Mouse (Mus musculus): ENCODE measurements around the gene Osbpl3. TPM values are rescaled to one million over a fixed set of nuclear protein-coding genes. Genes with fewer than 3 reads are reported as not detected.
A peak's percentile ranks its signal among the peaks of the same experiment; 100 is the strongest.

Osbpl3 gene
- polyA plus RNA-seq, 1 experiment from 2014 or later = 9.3 TPM

DNA sequence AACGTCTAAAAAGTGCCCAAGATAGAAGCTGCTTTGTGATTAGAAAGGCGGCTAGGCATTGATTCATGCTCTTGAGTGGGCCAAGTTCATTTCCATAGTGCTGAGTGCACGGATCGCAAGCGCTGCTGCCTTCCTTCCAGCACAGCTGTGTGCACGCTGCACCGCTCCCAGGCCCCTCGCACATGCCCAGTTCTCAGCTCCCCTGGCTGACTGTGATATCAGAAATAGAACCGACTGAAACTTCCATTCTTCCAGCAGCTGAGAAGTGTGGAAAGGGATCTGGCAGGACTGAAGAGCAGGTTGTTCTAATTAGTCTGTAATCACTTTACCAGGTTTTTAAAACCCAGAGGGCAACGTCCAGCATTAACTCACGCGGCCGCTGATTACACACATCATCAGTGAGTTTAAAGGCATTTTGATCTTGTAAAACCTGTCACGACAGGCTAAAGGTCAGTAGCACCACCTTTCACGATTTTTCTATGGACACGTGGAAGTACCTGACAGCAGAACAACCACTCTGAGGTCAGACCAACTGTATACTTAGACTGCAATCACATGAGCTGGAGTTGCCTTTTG, 97.8 kb downstream of the Osbpl3 start:
- H3K4me1 ChIP-seq (ENCODE audit: control insufficient read depth, insufficient read depth, low read length) = peaks cover 56% of the 10 kb centered on the region
- peak; percentile 67 for ATAC-seq (replicated peaks; ENCODE audit: insufficient number of reproducible peaks, low FRiP score, low TSS enrichment)
- H3K4me3 ChIP-seq (ENCODE audit: low read depth, low read length) = no peak overlapping the region
- H3K27me3 ChIP-seq (ENCODE audit: control insufficient read depth, insufficient read depth, low read length) = no peaks in the 10 kb centered on the region
- no peaks in the 10 kb centered on the region for H3K36me3 ChIP-seq (ENCODE audit: control insufficient read depth, insufficient read depth, low read length)
- 28% methylated on average over 16 of the region's 16 CpGs for WGBS (ENCODE audit: insufficient replicate concordance)
- H3K4me2 ChIP-seq = 0 out of 2 replicates have a peak overlapping the region, but pooled peaks have one; percentile 19
- peak overlapping the region; percentile 79 for H3K27ac ChIP-seq (ENCODE audit: low read depth, low read length)
- no peak overlapping the region for H3K9ac ChIP-seq (ENCODE audit: low read depth, low read length)
- no peaks in the 10 kb centered on the region for H3K9me3 ChIP-seq (replicated peaks; ENCODE audit: control insufficient read depth, low read length)

DNA sequence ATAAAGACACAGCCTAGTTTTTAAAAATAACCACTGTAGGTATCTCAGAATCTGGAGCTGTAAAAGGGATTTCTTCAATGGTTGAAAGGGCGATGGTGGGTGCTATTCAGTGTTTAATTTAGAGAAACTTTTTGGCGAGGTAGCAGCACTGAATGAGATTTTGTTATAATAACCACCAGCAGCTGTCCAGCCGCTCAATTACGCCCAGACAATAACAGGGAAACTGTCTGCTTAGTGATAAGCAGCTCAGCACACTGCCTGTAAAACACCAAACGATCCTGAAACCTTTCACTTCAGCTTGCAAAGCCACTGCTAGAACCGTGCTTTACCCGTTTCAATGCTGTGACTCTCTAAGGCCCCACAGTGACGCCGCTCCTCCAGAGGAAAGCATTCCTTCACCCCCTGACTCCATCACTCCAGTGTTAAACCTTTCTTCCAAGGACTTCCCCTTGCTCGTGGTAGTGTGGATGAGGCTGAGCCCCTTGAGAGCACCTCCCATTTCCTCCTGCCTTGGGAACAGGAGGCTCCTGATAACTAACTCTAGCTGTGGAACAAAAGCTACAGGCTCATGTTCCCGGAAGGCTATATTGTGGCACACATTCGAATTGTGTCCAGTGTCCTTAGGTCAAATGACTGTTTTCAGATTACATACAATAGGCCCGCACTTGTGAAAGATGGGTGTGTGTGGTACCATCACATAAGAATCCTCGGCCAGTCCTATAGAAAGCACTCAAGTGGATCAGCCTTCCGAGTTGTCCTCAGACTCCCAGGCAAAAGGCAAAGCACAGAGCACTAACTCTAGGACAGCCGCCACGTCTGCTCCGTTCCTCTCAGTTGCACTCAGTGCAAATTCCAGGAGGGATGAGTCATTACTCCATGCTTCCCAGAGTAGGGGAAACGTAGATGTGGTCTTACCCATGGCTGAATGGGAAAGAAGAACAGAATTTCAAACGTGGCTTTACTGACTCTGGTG, 101.0 kb downstream of the Osbpl3 start:
- H3K4me2 ChIP-seq = peak overlapping the region; percentile 49
- no peaks in the 10 kb centered on the region for H3K27me3 ChIP-seq (ENCODE audit: control insufficient read depth, insufficient read depth, low read length)
- peaks cover 48% of the 10 kb centered on the region for H3K4me1 ChIP-seq (ENCODE audit: control insufficient read depth, insufficient read depth, low read length)
- peak; percentile 49 for ATAC-seq (replicated peaks; ENCODE audit: insufficient number of reproducible peaks, low FRiP score, low TSS enrichment)
- no peaks in the 10 kb centered on the region for H3K9me3 ChIP-seq (replicated peaks; ENCODE audit: control insufficient read depth, low read length)
- WGBS (ENCODE audit: insufficient replicate concordance) = 20% methylated on average over 20 of the region's 20 CpGs
- H3K4me3 ChIP-seq (ENCODE audit: low read depth, low read length) = no peak overlapping the region
- H3K27ac ChIP-seq (ENCODE audit: low read depth, low read length) = peak overlapping the region; percentile 89
- H3K36me3 ChIP-seq (ENCODE audit: control insufficient read depth, insufficient read depth, low read length) = no peaks in the 10 kb centered on the region
- H3K9ac ChIP-seq (ENCODE audit: low read depth, low read length) = peak overlapping the region; percentile 43; the same call in 1 of the 2 replicates

DNA sequence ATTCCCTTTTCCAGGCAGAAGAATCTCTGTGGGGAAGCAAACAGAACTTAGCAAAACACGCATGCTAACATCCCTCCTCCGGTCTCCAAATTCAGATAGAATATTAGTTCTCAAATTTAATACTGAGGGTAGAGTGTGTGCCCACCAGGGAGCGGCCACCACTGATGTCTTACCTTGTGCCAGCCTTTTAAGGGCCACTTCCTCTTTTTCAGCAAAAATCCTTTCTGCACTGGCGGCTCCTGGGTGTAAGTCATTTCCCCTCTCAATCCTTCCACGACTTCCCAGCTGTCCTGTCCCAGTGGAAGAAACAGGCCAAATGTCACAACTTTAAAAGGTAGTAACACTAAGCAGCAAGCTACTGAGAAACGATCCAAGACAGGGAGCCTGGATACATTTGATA, 103.2 kb downstream of the Osbpl3 start:
- Histone ChIP-seq H3K27me3 (ENCODE audit: control insufficient read depth, insufficient read depth, low read length) (no peaks in the 10 kb centered on the region), H3K4me1 (ENCODE audit: control insufficient read depth, insufficient read depth, low read length) (peaks cover 33% of the 10 kb centered on the region), H3K9ac (ENCODE audit: low read depth, low read length) (no peak overlapping the region), H3K4me3 (ENCODE audit: low read depth, low read length) (no peak overlapping the region), H3K4me2 (no peak overlapping the region), H3K27ac (ENCODE audit: low read depth, low read length) (no peak overlapping the region), H3K9me3 (replicated peaks; ENCODE audit: control insufficient read depth, low read length) (no peaks in the 10 kb centered on the region), H3K36me3 (ENCODE audit: control insufficient read depth, insufficient read depth, low read length) (no peaks in the 10 kb centered on the region)
- WGBS (ENCODE audit: insufficient replicate concordance) = 52% methylated on average over 6 of the region's 6 CpGs
- ATAC-seq (replicated peaks; ENCODE audit: insufficient number of reproducible peaks, low FRiP score, low TSS enrichment) = no peak

- H3K36me3 ChIP-seq (ENCODE audit: control insufficient read depth, insufficient read depth, low read length) = no peaks in the 10 kb centered on the region
- H3K9me3 ChIP-seq (replicated peaks; ENCODE audit: control insufficient read depth, low read length) = no peaks in the 10 kb centered on the region
- H3K4me2 ChIP-seq = no peak overlapping the region
- no peak overlapping the region for H3K4me3 ChIP-seq (ENCODE audit: low read depth, low read length)
- no peak overlapping the region for H3K9ac ChIP-seq (ENCODE audit: low read depth, low read length)
- no peak overlapping the region for H3K27ac ChIP-seq (ENCODE audit: low read depth, low read length)
- WGBS (ENCODE audit: insufficient replicate concordance) = 88% methylated on average over 3 of the region's 3 CpGs
- H3K4me1 ChIP-seq (ENCODE audit: control insufficient read depth, insufficient read depth, low read length) = peaks cover 17% of the 10 kb centered on the region
- ATAC-seq (replicated peaks; ENCODE audit: insufficient number of reproducible peaks, low FRiP score, low TSS enrichment) = no peak
- H3K27me3 ChIP-seq (ENCODE audit: control insufficient read depth, insufficient read depth, low read length) = no peaks in the 10 kb centered on the region
These were observed 105.1 kb downstream of the Osbpl3 start for GRCm38 (mm10) chr6:50350911-50351310.

- ATAC-seq (replicated peaks; ENCODE audit: insufficient number of reproducible peaks, low FRiP score, low TSS enrichment) = no peak
- H3K4me3 ChIP-seq (ENCODE audit: low read depth, low read length) = no peak overlapping the region
- WGBS (ENCODE audit: insufficient replicate concordance) = 88% methylated on average over 1 of the region's 1 CpGs
These were observed 107.4 kb downstream of the Osbpl3 start for GRCm38 (mm10) chr6:50348619-50349018.

DNA sequence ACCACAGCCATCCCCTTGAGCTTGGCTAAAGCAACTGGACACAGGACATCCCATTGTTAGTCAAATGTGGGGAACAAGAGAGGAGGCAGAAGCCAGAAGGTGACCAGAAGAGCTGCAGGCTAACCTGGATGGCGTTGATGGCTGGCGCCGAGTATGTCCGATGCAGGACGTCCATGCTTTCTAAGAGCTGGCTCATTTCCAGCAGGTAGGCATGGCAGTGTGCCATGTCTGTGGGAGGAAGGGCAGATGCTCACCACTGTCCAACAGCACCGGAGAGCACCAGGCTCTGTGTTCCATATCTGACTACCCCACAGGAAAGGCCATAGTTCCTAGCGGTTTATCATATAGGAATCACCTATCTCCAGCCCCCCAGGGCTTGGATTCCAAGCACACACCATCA, 109.8 kb downstream of the Osbpl3 start:
- Histone ChIP-seq H3K9me3 (replicated peaks; ENCODE audit: control insufficient read depth, low read length) (no peaks in the 10 kb centered on the region), H3K27me3 (ENCODE audit: control insufficient read depth, insufficient read depth, low read length) (no peaks in the 10 kb centered on the region), H3K4me3 (ENCODE audit: low read depth, low read length) (no peak overlapping the region), H3K9ac (ENCODE audit: low read depth, low read length) (no peak overlapping the region), H3K36me3 (ENCODE audit: control insufficient read depth, insufficient read depth, low read length) (no peaks in the 10 kb centered on the region), H3K4me2 (no peak overlapping the region), H3K27ac (ENCODE audit: low read depth, low read length) (no peak overlapping the region), H3K4me1 (ENCODE audit: control insufficient read depth, insufficient read depth, low read length) (no peaks in the 10 kb centered on the region)
- WGBS (ENCODE audit: insufficient replicate concordance) = 86% methylated on average over 7 of the region's 7 CpGs
- no peak for ATAC-seq (replicated peaks; ENCODE audit: insufficient number of reproducible peaks, low FRiP score, low TSS enrichment)

More at GRCm38 (mm10) chr6:50348619-50349018, 107.4 kb downstream of the Osbpl3 start:
- Histone ChIP-seq H3K4me1 (ENCODE audit: control insufficient read depth, insufficient read depth, low read length) (no peaks in the 10 kb centered on the region), H3K9me3 (replicated peaks; ENCODE audit: control insufficient read depth, low read length) (no peaks in the 10 kb centered on the region), H3K27ac (ENCODE audit: low read depth, low read length) (no peak overlapping the region), H3K27me3 (ENCODE audit: control insufficient read depth, insufficient read depth, low read length) (no peaks in the 10 kb centered on the region), H3K36me3 (ENCODE audit: control insufficient read depth, insufficient read depth, low read length) (no peaks in the 10 kb centered on the region), H3K9ac (ENCODE audit: low read depth, low read length) (no peak overlapping the region), H3K4me2 (no peak overlapping the region)

- Histone ChIP-seq H3K4me3 (ENCODE audit: low read depth, low read length) (no peak overlapping the region), H3K36me3 (ENCODE audit: control insufficient read depth, insufficient read depth, low read length) (no peaks in the 10 kb centered on the region), H3K9ac (ENCODE audit: low read depth, low read length) (no peak overlapping the region), H3K9me3 (replicated peaks; ENCODE audit: control insufficient read depth, low read length) (no peaks in the 10 kb centered on the region), H3K27me3 (ENCODE audit: control insufficient read depth, insufficient read depth, low read length) (no peaks in the 10 kb centered on the region), H3K4me1 (ENCODE audit: control insufficient read depth, insufficient read depth, low read length) (peaks cover 7% of the 10 kb centered on the region; the same call in 1 of the 2 replicates), H3K27ac (ENCODE audit: low read depth, low read length) (no peak overlapping the region), H3K4me2 (no peak overlapping the region)
- 87% methylated on average over 5 of the region's 5 CpGs for WGBS (ENCODE audit: insufficient replicate concordance)
- no peak for ATAC-seq (replicated peaks; ENCODE audit: insufficient number of reproducible peaks, low FRiP score, low TSS enrichment)
These were observed 115.6 kb downstream of the Osbpl3 start for GRCm38 (mm10) chr6:50340226-50340906.

DNA sequence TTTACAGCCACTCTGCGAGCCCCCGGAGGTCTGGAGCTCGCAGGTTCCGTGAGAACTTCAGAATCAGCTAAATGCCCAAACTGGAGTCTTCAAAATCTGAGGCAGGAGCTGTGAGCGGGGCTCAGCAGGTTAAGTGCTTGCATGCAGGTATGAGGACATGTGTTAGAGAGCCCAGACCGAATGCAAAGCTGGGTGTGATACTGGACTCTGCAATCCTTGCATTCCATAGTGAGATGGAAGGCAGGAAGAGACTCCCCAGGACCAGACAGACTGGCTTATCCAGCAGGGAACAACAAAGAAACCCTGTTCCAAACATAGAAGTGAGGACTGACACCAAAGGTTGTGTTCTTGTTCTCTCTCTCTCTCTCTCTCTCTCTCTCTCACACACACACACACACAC, 118.6 kb downstream of the Osbpl3 start:
- WGBS (ENCODE audit: insufficient replicate concordance) = 44% methylated on average over 6 of the region's 6 CpGs
- peak overlapping the region; percentile 22; the same call in 1 of the 2 replicates for H3K9ac ChIP-seq (ENCODE audit: low read depth, low read length)
- no peak for ATAC-seq (replicated peaks; ENCODE audit: insufficient number of reproducible peaks, low FRiP score, low TSS enrichment)
- H3K4me3 ChIP-seq (ENCODE audit: low read depth, low read length) = no peak overlapping the region
- H3K27me3 ChIP-seq (ENCODE audit: control insufficient read depth, insufficient read depth, low read length) = no peaks in the 10 kb centered on the region
- peak overlapping the region; percentile 33 for H3K4me2 ChIP-seq
- H3K36me3 ChIP-seq (ENCODE audit: control insufficient read depth, insufficient read depth, low read length) = no peaks in the 10 kb centered on the region
- H3K27ac ChIP-seq (ENCODE audit: low read depth, low read length) = peak overlapping the region; percentile 83
- no peaks in the 10 kb centered on the region for H3K9me3 ChIP-seq (replicated peaks; ENCODE audit: control insufficient read depth, low read length)
- peaks cover 7% of the 10 kb centered on the region; the same call in 1 of the 2 replicates for H3K4me1 ChIP-seq (ENCODE audit: control insufficient read depth, insufficient read depth, low read length)
